Mouse (Mus musculus) testis, adult 2 months (tissue): ENCODE results near the gene Guk1.

ENCODE experiments used
- CTCF ChIP-seq: fragments of 200-500 bp; IDR thresholded peaks from 2 replicates; pipeline ENCODE4 v1.5.1; 2012; ENCODE audit warnings: low read depth, mild to moderate bottlenecking, inconsistent platforms, low read length, moderate library complexity; ENCODE audit not compliant: control insufficient read depth, insufficient read depth, insufficient replicate concordance
- POLR2A ChIP-seq: fragments of 200-500 bp; IDR thresholded peaks from 2 replicates; pipeline ENCODE4 v1.6.1; 2012; ENCODE audit warnings: low read depth, mild to moderate bottlenecking, inconsistent platforms, low read length, moderate library complexity; ENCODE audit not compliant: control insufficient read depth

DNA sequence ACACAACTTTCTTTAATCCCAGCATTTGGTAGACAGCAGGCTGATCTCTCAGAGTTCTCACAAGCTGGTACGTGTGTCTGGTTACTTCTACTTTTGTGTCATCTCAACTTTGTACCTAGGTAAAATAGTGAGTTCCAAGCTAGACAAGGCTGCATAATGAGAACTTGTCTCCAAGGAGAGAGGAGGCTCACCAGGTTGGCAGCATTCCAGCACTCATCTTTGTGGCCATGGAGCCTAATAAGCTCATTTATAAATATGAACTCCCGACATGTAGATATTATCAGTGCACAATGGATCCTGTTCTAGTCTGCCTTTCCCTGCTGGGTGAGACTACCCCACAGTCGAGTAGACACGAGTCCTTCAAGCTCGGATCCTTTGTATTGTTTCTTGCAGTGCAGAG, 17.6 kb upstream of the Guk1 start:
- TF ChIP-seq POLR2A (no peak), CTCF (no peak)
